Mouse (Mus musculus): Measurements from ENCODE around the gene Cd59b.

Cd59b gene

GRCm38 (mm10) chr2:104069704-104070185, at the start of gene Cd59b:
Gene Cd59b (plus strand): TSS chr2:104069849.
- in situ Hi-C loops (cut with MboI, MseI), result loop anchor here (10.0 kb wide), 1 partner anchor 1735 kb away; no protein-coding TSS in a partner anchor

DNA sequence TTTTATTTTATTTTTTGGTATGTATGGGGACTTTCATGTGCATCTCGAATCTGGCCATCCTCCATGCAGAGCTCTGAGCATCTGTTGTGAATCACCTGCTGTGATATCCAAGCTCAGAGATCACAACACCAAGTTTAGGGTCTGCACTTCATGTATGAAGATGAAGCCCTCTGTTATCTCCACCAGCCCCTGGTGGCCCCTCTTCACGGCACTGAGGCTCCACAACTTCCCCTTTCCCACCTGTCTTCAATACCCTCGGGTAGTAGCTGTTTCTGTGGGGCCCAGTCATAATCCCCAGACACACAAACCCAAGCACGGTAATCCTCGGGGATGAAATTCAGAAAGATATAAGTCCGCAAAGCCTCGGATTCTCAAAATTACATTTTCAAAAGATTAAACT, 46.6 kb upstream of the Cd59b start:
- in situ Hi-C loops (cut with MboI, MseI), result no loop called here

- in situ Hi-C loops (cut with MboI, MseI), result no loop called here
These were observed 45.0 kb upstream of the Cd59b start for GRCm38 (mm10) chr2:104024656-104025055.

DNA sequence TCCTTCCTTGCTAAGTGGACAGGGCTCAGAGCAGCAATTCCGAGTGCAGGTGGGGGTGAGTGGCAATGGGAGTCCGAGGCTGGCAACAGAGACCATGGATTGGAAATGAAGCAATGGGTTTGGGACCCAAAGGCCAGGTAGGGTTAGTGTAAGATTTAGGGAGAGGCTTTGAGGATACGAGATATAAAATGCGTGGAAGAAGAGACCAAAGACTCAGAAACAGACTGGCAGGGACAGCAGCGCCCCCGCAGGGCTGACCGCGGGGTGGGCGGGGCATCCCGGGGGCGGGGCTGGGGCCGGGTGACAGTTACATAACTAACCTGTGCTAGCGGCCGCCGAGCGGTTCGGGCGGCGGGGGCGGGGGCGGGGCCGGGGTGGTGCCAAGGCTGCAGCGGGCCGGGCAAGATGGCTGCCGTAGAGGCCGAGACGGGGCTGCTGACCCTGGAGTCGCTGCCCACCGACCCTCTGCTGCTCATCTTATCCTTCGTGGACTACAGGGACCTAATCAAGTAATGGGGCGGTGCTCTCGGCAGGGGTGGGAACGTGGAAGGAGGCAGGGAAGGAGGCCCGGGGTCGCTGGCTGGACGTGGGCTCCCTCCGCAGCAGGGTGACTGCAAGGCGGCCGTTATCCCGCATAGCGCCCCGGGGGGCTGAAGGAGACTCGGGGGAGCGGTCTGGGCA, 42.1 kb upstream of the Cd59b start, which contains the start of gene Fbxo3:
TSS of gene Fbxo3 (plus strand) at position 264 of the 681 bp plus-strand sequence.
- in situ Hi-C loops (cut with MboI, MseI), result no loop called here

GRCm38 (mm10) chr2:104028139-104028723, 41.4 kb upstream of the Cd59b start, which contains the start of gene 4931422A03Rik:
Gene 4931422A03Rik (minus strand): TSS chr2:104028361.
- in situ Hi-C loops (cut with MboI, MseI), result no loop called here

- in situ Hi-C loops (cut with MboI, MseI), result no loop called here
These were observed 40.6 kb upstream of the Cd59b start for GRCm38 (mm10) chr2:104029074-104029473.

- in situ Hi-C loops (cut with MboI, MseI), result no loop called here
These were observed 39.3 kb upstream of the Cd59b start for GRCm38 (mm10) chr2:104030381-104030780.

DNA sequence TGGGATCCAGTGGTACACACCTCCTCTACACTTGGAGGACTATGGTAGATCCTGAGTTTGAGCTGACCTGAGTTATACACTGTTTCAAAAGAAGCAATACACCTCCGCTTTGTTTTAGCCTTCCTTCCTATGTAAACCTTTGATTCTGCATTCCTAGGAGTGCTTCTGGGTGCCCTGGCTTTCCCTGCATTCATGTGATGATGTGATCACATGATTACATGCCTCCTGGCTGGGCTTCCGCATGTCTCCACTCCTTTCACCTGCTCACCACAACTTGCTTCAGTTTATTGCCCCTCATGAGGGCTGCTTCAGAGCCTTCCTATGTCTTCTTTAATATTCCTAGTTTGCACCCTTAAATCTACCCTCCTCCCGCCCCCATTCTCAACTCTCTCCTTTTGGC, 37.6 kb upstream of the Cd59b start:
- in situ Hi-C loops (cut with MboI, MseI), result no loop called here

GRCm38 (mm10) chr2:104034832-104035472, 34.7 kb upstream of the Cd59b start:
- in situ Hi-C loops (cut with MboI, MseI), result loop anchor here (5.0 kb wide), 1 partner anchor 48 kb away; no protein-coding TSS in a partner anchor

- in situ Hi-C loops (cut with MboI, MseI), result loop anchor here (5.0 kb wide), 1 partner anchor 48 kb away; no protein-coding TSS in a partner anchor
These were observed 34.1 kb upstream of the Cd59b start for GRCm38 (mm10) chr2:104035595-104035994.

DNA sequence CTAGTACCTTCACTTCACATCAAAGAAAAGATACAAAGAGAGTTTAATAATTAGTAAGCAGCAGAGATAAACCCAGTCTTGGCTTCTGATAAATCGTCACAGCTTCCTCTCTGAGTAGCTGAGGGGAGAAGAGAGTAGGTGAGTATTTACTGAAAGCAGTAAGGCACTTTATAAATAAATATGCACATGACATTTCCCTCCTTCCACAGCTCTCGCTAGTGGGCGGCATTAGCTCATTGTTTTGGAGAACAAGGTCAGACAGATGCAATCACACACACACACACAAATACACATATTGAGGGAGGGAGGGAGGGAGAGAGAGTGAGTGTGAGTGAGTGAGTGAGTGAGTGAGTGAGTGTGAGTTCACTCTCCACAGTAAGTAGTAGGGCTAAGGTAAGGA, 33.3 kb upstream of the Cd59b start:
- in situ Hi-C loops (cut with MboI, MseI), result loop anchor here (5.0 kb wide), 1 partner anchor 49 kb away; no protein-coding TSS in a partner anchor

GRCm38 (mm10) chr2:104038236-104038635, 31.4 kb upstream of the Cd59b start:
- in situ Hi-C loops (cut with MboI, MseI), result loop anchor here (5.0 kb wide), 1 partner anchor 51 kb away; no protein-coding TSS in a partner anchor

DNA sequence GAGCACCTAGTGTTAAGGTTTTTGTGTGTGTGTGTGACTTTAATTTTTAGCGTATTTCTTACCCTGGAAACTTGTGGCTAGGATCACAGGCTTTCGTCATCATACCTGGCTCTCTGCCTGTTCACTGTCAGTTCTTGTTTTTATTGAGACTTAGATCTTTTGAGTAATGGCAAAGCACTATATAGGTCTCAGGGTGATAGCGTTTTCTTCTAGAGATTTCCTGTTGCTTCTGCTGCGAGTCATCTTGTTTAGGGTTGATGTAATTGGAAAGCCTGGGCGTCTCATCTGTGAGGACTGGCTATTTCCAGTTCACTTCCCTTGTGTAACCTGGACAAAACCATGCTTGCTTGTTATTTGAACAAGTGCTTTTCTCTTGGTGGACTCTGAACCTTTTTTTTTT, 28.0 kb upstream of the Cd59b start:
- in situ Hi-C loops (cut with MboI, MseI), result loop anchor here (10.0 kb wide), 1 partner anchor 1397 kb away; no protein-coding TSS in a partner anchor

GRCm38 (mm10) chr2:104042766-104043165, 26.9 kb upstream of the Cd59b start:
- in situ Hi-C loops (cut with MboI, MseI), result loop anchor here (10.0 kb wide), 1 partner anchor 1398 kb away; no protein-coding TSS in a partner anchor

DNA sequence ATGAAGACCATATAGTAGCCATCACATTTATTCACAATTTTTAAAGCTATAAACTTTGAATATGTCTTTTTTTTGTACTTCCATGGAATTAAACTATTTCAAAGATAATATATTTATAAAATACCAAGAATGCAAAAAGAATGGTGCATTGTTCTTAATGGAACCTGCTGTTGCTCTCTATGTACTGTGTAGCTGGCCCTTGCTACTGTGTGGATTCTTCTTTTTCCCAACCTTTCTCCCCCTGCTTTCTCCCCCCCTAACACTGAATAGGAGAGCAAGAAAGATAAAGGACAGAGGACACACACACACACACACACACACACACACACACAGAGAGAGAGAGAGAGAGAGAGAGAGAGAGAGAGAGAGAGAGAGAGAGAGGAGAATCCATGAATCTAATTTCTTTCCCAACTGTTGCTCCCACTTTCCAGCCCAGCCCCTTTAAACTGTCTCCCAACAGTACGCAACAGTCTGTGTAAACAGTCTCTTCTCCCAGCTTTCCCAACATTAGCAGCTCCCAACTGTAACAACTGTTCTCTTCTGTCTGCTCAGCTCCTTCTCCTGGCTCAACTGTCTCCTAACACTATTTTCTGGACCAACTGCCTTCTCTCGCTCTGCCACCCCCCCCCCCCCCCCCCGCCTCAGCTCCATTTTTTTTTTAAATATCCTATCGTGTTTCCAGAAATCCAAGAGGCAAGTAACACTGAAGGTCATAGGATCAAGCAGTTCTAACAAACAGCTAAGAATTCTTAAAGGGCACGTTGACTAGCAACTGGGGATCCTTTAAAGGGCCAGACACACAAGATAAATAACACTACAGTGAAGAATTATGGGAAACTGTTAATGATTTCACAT, 25.8 kb upstream of the Cd59b start:
- in situ Hi-C loops (cut with MboI, MseI), result loop anchor here (10.0 kb wide), 1 partner anchor 1399 kb away; no protein-coding TSS in a partner anchor

DNA sequence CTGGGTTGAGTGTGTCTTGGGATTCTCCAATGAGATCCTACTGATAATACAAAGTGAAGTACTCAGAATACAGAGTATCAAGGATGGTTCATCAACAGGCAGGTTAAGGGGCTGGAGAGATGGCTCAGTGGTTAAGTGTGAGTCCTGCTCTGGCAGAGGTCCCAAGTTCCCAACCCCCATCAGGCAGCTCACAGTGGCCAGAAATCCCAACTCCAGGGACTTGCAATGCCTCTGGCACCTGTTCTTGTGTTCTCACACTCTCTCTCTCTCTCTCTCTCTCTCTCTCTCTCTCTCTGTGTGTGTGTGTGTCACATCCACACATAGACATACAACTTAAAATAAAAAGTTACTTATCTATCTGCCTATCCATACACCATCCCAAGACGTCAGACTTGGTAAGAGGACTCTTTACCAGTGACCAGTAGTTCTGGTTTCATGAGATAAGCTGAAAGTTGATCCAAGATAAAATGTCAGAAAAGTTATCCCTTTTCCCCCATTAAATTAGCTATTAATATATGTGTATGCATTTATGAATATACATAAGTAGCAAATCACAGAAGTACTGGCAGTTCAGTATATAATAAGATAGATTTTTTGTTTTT, 25.1 kb upstream of the Cd59b start:
- in situ Hi-C loops (cut with MboI, MseI), result loop anchor here (10.0 kb wide), 1 partner anchor 1400 kb away; no protein-coding TSS in a partner anchor

DNA sequence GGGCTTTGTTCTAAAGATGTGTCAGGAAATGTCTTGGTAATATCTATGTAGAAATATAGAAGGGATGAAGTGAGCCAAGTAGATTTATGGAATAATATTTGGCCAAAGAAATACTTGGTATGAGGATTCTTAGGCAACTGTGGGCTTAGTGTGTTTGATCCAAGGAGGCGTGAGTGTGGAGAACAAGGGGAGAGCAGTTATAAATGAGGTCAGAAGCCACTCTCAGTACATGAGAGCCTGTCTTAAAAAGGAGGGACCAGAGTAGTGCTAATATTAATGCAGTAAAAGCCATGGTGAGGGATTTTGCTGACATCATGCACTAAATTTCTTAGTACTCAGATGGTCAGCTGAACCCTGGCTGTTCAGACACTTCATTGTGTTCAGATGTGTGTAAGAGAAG, 11.3 kb upstream of the Cd59b start:
- in situ Hi-C loops (cut with MboI, MseI), result no loop called here

GRCm38 (mm10) chr2:104058954-104059353, 10.7 kb upstream of the Cd59b start:
- in situ Hi-C loops (cut with MboI, MseI), result no loop called here

DNA sequence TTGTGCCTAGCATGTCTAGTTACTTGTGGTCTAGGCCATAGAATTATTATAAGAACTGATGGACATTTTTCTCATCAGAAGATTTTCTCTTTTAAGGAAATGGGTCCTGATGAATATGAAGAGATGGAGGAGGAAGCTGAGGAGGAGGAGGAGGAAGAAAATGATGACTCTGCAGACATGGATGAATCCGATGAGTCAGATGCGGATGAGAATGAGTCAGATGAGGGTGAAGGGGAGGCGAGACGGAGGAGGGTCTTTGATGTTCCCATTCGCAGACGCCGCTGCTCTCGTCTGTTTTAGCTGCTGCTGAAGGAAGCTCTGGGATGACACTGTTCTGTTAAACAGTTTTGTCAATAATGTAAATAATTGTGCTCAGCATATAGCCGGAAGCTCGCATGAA, 9.9 kb upstream of the Cd59b start:
- in situ Hi-C loops (cut with MboI, MseI), result no loop called here

- in situ Hi-C loops (cut with MboI, MseI), result no loop called here
These were observed 8.7 kb upstream of the Cd59b start for GRCm38 (mm10) chr2:104060996-104061395.

- in situ Hi-C loops (cut with MboI, MseI), result no loop called here
These were observed 7.0 kb upstream of the Cd59b start for GRCm38 (mm10) chr2:104062665-104063064.

Data from T-helper 1 cell (primary cell).